Mouse (Mus musculus) myocyte (in vitro differentiated cells): ENCODE results near the gene Ckb. TPM values are rescaled to one million over a fixed set of nuclear protein-coding genes. Genes with fewer than 3 reads are reported as not detected.

Source experiments
- H3K27me3 ChIP-seq: one replicate; pipeline ENCODE4 v1.6.1; 2011; ENCODE audit not compliant: control insufficient read depth, insufficient read depth, insufficient read length
- H3K36me3 ChIP-seq: one replicate; pipeline ENCODE4 v1.6.1; 2011; ENCODE audit not compliant: control insufficient read depth, insufficient read depth
- H3K4me2 ChIP-seq: one replicate; pipeline ENCODE4 v1.6.1; 2011; ENCODE audit warnings: low read depth, control low read depth
- H3K4me3 ChIP-seq: one replicate; pipeline ENCODE4 v1.5.1; 2011; ENCODE audit warnings: mild to moderate bottlenecking, control low read depth, moderate library complexity
- H3K79me2 ChIP-seq: one replicate; pipeline ENCODE4 v1.6.1; 2011; ENCODE audit not compliant: control insufficient read depth, insufficient read depth
- H3ac ChIP-seq: one replicate; pipeline ENCODE4 v1.6.1; 2011; ENCODE audit not compliant: control insufficient read depth, insufficient read length
- CEBPB ChIP-seq: IDR thresholded peaks from 2 replicates; pipeline ENCODE4 v1.6.1; 2011; ENCODE audit warnings: mild to moderate bottlenecking, moderate library complexity; ENCODE audit not compliant: poor library complexity, insufficient read depth, severe bottlenecking
- E2F4 ChIP-seq: IDR thresholded peaks from one replicate; pipeline ENCODE4 v1.6.1; 2011; ENCODE audit warnings: mild to moderate bottlenecking, control low read depth, moderate library complexity; ENCODE audit not compliant: insufficient read depth
- MAX ChIP-seq: IDR thresholded peaks from one replicate; pipeline ENCODE4 v1.6.1; 2011; ENCODE audit warnings: low read depth, mild to moderate bottlenecking, control low read depth
- MYOD1 ChIP-seq, 3 experiments: IDR thresholded peaks; one replicate each; pipeline ENCODE4 v1.6.1; 2011; ENCODE audit warnings: control low read depth in 2 of 3, low read depth in 2 of 3, mild to moderate bottlenecking in 2 of 3, moderate library complexity in 1 of 3; ENCODE audit not compliant: insufficient read length in 2 of 3, control insufficient read depth in 1 of 3
- MYOG ChIP-seq, 3 experiments: IDR thresholded peaks; one replicate each; pipeline ENCODE4 v1.6.1; 2011; ENCODE audit warnings: control low read depth in 2 of 3, low read depth in 2 of 3, mild to moderate bottlenecking in 2 of 3; ENCODE audit not compliant: insufficient read length in 2 of 3, control insufficient read depth in 1 of 3, insufficient read depth in 1 of 3
- POLR2A ChIP-seq: IDR thresholded peaks from one replicate; pipeline ENCODE4 v1.6.1; 2011; ENCODE audit warnings: low read depth, mild to moderate bottlenecking, control low read depth, moderate library complexity; ENCODE audit not compliant: insufficient read length
- POLR2AphosphoS2 ChIP-seq: IDR thresholded peaks from one replicate; pipeline ENCODE4 v1.6.1; 2011; ENCODE audit warnings: low read depth, control low read depth; ENCODE audit not compliant: insufficient read length
- REST ChIP-seq: IDR thresholded peaks from one replicate; pipeline ENCODE4 v1.6.1; 2011; ENCODE audit warnings: mild to moderate bottlenecking, control low read depth, moderate library complexity; ENCODE audit not compliant: insufficient read depth, insufficient read length
- SRF ChIP-seq: IDR thresholded peaks from one replicate; pipeline ENCODE4 v1.6.1; 2011; ENCODE audit warnings: low read depth; ENCODE audit not compliant: control insufficient read depth, insufficient read length
- TCF12 ChIP-seq: IDR thresholded peaks from one replicate; pipeline ENCODE4 v1.6.1; 2011; ENCODE audit warnings: mild to moderate bottlenecking, control low read depth; ENCODE audit not compliant: poor library complexity, insufficient read depth, severe bottlenecking
- TCF3 ChIP-seq: IDR thresholded peaks from one replicate; pipeline ENCODE4 v1.6.1; 2011; ENCODE audit warnings: low read depth, control low read depth; ENCODE audit not compliant: insufficient read length
- USF1 ChIP-seq: IDR thresholded peaks from one replicate; pipeline ENCODE4 v1.6.1; 2011; ENCODE audit warnings: low read depth, mild to moderate bottlenecking, control low read depth, moderate library complexity
- polyA plus RNA-seq: library from polyadenylated mRNA; unstranded; fragments of >200 nt; fragmentation: generic; extraction: Trizol; gene quantifications from one replicate; pipeline ENCODE4 v1.2.1, GENCODE M21; 2012; ENCODE audit warnings: missing spikeins

Gene Ckb
- polyA plus RNA-seq, 1 experiment, result 670 TPM

DNA sequence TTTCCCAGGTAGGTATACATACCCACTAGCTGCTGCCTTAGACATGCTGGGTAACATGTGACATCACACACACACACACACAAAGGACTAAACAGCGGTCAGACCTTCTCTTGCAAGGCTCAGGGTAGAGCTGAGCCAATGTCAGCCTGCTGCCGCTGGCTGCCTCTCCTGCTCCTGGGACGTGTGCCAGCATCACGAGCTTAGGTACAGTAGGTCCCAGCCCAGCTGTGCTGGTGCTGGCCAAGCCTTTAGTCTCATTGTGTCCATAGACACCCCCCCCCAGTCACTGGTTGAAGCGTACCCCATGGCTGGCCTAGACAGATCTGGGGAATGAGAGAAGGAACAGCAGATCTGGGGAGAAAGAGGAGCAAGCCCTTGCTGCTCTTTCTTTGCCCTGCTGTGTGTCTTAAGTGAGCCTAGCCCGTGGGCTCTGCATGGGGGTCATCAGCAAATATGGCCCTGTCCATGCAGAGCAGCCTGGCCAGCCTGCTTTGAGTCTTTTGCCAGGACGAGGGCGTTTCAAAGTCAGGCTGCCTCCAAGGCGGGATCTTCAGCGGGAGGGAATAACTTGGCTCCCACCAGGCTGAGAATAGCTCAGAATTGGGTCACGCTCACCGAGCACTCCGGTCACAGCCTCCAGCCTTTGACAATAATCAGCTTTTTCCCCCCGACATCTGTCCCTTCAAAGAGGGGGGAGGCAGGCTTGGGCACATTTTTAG, 15.4 kb upstream of the Ckb start:
- no peak overlapping the region for H3K4me3 ChIP-seq
- no peak for TF ChIP-seq MAX
- TF ChIP-seq TCF3, result no peak
- no peak for TF ChIP-seq TCF12
- no peak for TF ChIP-seq POLR2A
- TF ChIP-seq SRF, result no peak
- no peak for TF ChIP-seq MYOD1 (IDR thresholded peaks at IDR 0.05; ENCODE audit: control insufficient read depth in 1 of 3, insufficient read length in 2 of 3, low read depth in 2 of 3)
- TF ChIP-seq POLR2AphosphoS2, result no peak
- TF ChIP-seq MYOG (IDR thresholded peaks at IDR 0.05; ENCODE audit: control insufficient read depth in 1 of 3, insufficient read depth in 1 of 3, insufficient read length in 2 of 3, low read depth in 2 of 3), result no peak
- no peak for TF ChIP-seq REST
- no peak for TF ChIP-seq CEBPB
- TF ChIP-seq USF1, result no peak
- no peak for TF ChIP-seq E2F4
- H3K79me2 ChIP-seq, result no peaks in the 10 kb centered on the region
- H3K27me3 ChIP-seq, result no peaks in the 10 kb centered on the region
- no peak overlapping the region for H3K4me2 ChIP-seq
- peaks cover 5% of the 10 kb centered on the region for H3K36me3 ChIP-seq
- H3ac ChIP-seq, result no peak overlapping the region

DNA sequence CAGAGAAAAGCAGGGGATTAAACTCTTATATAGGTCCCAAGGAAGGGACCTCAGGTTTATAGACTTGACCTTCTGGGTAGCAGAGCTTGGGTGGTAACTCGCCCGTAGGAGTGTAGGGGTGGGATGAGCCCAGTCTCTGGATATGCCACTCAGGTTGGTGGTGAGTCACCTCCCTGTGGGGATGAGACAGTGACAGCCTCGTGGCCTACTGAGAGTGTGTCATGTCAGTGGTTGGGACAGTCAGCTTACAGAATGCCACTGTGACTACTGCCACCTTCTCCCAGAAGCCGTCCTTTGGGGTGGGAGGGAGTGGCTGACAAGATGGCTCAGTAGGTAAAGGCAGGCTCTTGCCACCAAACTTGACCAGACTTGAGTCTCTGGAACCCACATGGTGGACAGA, 14.3 kb upstream of the Ckb start:
- peaks cover 5% of the 10 kb centered on the region for H3K36me3 ChIP-seq
- no peak for TF ChIP-seq MYOD1 (IDR thresholded peaks at IDR 0.05; ENCODE audit: control insufficient read depth in 1 of 3, insufficient read length in 2 of 3, low read depth in 2 of 3)
- peak; percentile 40 for TF ChIP-seq POLR2AphosphoS2
- no peak overlapping the region for H3K4me2 ChIP-seq
- H3K79me2 ChIP-seq, result no peaks in the 10 kb centered on the region
- H3K27me3 ChIP-seq, result no peaks in the 10 kb centered on the region
- H3K4me3 ChIP-seq, result no peak overlapping the region
- H3ac ChIP-seq, result no peak overlapping the region

DNA sequence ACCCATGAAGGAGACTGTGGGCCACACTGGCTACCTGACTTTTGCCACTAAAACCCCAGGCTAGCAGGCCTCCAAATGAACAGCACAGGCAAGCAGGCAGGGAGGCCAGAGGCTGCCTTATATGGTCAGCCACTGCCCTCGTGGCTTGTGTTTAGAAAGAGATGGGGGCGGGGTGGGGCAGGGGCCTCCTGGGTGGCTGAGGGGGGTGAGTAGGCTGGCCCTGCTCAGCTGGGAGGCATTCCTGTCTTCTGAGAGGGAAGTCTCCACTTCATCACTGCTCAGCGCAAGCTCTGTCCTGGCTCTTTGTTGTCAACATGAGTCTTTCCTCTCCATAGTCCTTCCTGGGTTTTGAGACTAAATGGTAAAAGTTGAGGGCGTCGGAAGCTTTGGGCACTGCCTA, 10.7 kb upstream of the Ckb start:
- Histone ChIP-seq H3K27me3 (no peaks in the 10 kb centered on the region), H3K79me2 (peaks cover 15% of the 10 kb centered on the region), H3K4me3 (no peak overlapping the region), H3K36me3 (peaks cover 5% of the 10 kb centered on the region), H3K4me2 (no peak overlapping the region), H3ac (no peak overlapping the region)
- no peak for TF ChIP-seq TCF3
- no peak for TF ChIP-seq POLR2A
- no peak for TF ChIP-seq MAX
- TF ChIP-seq MYOG (IDR thresholded peaks at IDR 0.05; ENCODE audit: control insufficient read depth in 1 of 3, insufficient read depth in 1 of 3, insufficient read length in 2 of 3, low read depth in 2 of 3), result no peak
- no peak for TF ChIP-seq CEBPB
- no peak for TF ChIP-seq E2F4
- no peak for TF ChIP-seq MYOD1 (IDR thresholded peaks at IDR 0.05; ENCODE audit: control insufficient read depth in 1 of 3, insufficient read length in 2 of 3, low read depth in 2 of 3)
- no peak for TF ChIP-seq USF1

GRCm38 (mm10) chr12:111682003-111682402, 9.9 kb upstream of the Ckb start:
- TF ChIP-seq MAX, result no peak
- no peak for TF ChIP-seq USF1
- TF ChIP-seq SRF, result no peak
- no peak for TF ChIP-seq MYOG (IDR thresholded peaks at IDR 0.05; ENCODE audit: control insufficient read depth in 1 of 3, insufficient read depth in 1 of 3, insufficient read length in 2 of 3, low read depth in 2 of 3)
- H3ac ChIP-seq, result no peak overlapping the region

DNA sequence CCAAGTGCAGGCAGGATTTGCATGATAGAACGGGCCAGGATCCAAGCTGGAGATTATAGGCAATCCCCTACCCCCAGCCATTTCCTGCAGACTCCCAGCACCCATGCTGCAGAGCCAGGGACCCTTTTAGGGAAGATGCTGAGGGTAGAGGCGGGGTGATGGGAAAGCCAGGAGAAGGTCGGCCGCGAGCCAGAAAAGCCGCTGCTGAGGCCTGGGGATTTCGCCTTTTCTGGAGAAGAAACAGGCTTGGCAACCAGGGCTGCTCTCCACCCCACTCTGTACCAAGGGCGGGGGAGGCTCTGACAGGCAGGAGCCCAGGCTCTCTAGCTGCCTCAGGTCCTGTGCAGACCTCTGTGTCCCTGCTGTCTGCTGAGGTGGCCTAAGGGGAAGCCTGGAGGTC, 9.2 kb upstream of the Ckb start:
- no peak overlapping the region for H3K4me2 ChIP-seq
- TF ChIP-seq POLR2A (no peak), POLR2AphosphoS2 (no peak), MAX (no peak), SRF (no peak), E2F4 (no peak)
- peaks cover 15% of the 10 kb centered on the region for H3K79me2 ChIP-seq
- H3K36me3 ChIP-seq, result peaks cover 5% of the 10 kb centered on the region
- H3K27me3 ChIP-seq, result no peaks in the 10 kb centered on the region
- no peak overlapping the region for H3K4me3 ChIP-seq
- no peak overlapping the region for H3ac ChIP-seq

More at GRCm38 (mm10) chr12:111682003-111682402, 9.9 kb upstream of the Ckb start:
- Histone ChIP-seq H3K79me2 (peaks cover 15% of the 10 kb centered on the region), H3K4me3 (no peak overlapping the region), H3K27me3 (no peaks in the 10 kb centered on the region), H3K36me3 (peaks cover 5% of the 10 kb centered on the region), H3K4me2 (no peak overlapping the region)

DNA sequence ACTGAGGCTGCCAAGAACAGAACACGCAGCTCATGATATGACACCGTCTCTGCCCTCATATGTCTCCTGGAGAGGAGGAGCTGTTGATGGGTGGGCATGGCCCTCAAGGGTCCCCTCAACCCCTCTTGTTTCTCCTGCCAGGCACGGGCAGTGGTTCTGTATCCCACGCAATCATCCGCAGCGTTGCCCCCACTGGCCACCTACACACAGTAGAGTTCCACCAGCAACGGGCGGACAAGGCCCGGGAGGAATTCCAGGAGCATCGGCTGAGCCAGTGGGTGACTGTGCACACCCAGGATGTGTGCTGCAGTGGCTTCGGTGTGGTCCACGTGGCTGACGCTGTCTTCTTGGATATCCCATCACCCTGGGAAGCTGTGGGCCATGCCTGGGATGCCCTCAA, 8.5 kb upstream of the Ckb start:
- no peak overlapping the region for H3K4me2 ChIP-seq
- H3K4me3 ChIP-seq, result no peak overlapping the region
- H3K27me3 ChIP-seq, result no peaks in the 10 kb centered on the region
- TF ChIP-seq MYOD1 (IDR thresholded peaks at IDR 0.05; ENCODE audit: control insufficient read depth in 1 of 3, insufficient read length in 2 of 3, low read depth in 2 of 3), result no peak
- no peak for TF ChIP-seq TCF3
- no peak for TF ChIP-seq POLR2A
- TF ChIP-seq SRF, result no peak
- no peak for TF ChIP-seq E2F4
- TF ChIP-seq POLR2AphosphoS2, result no peak
- TF ChIP-seq CEBPB, result no peak
- no peak for TF ChIP-seq MYOG (IDR thresholded peaks at IDR 0.05; ENCODE audit: control insufficient read depth in 1 of 3, insufficient read depth in 1 of 3, insufficient read length in 2 of 3, low read depth in 2 of 3)
- H3K36me3 ChIP-seq, result peaks cover 5% of the 10 kb centered on the region
- H3K79me2 ChIP-seq, result peaks cover 15% of the 10 kb centered on the region
- no peak overlapping the region for H3ac ChIP-seq
